Mouse (Mus musculus) ZHBTc4 (cell line): Measurements from ENCODE around the gene Ect2.

Experiments
- DNase-seq: peaks from one replicate; pipeline ENCODE4 v3.0.0-alpha.2; 2011; ENCODE audit warnings: low read depth, low spot score

Ect2 gene

GRCm38 (mm10) chr3:27153701-27154209, at the start of gene Ect2:
Gene Ect2, minus strand, starts transcription at chr3:27153878.
- peak; percentile 100 for DNase-seq

DNA sequence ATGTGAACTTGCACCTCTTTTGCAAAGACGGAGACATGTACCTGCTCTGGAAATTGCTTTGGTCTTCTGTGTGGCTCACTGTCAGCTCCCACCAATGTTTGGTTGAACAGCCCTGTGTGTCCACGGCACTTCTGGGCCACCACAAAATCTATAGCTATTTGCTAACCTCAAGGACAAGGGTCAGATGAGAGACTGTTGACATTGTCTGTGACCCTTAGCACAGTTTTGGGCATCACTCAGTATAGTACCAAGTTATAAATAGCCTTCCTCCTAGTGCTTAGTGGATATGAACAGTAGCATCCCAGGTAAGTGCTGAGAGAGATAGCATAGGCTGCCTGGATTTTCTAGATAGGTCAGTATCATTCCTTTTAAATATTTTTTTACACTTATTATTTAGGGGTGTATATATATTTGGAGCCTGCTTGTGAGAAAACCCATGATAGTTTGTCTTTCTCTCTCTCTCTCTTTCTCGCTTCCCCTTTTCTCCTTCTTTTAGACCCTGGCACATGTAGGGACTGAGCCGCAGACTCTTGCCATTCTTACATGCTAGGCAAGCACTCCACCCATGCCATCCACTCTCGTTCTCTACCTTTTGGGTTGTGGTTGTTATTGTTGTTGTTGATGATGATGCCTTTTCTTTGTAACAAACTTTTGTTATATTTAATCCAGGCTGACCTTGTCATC, 48.2 kb upstream of the Ect2 start:
- no peak for DNase-seq

GRCm38 (mm10) chr3:27199120-27199519, 45.4 kb upstream of the Ect2 start:
- no peak for DNase-seq

DNA sequence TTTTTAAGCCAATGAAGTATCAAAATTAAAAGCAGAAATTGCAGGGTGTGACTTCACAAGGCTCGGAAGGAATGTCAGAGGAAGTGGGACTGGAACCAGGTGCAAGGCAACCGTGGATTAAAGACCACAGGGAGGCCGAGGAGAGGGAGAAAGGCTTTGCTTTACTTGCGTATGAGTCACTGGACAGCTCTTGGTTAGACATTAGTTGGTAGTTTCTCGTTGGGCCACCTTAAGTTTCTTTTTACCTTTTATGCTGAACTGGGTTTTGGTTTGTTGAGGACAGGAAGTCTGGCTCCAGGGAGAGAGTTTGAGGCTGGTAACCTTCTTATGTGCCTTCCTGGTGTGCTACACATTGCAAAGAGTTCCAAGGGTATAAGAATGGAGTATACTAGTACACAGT, 44.1 kb upstream of the Ect2 start:
- no peak for DNase-seq

GRCm38 (mm10) chr3:27196529-27196928, 42.9 kb upstream of the Ect2 start:
- no peak for DNase-seq

DNA sequence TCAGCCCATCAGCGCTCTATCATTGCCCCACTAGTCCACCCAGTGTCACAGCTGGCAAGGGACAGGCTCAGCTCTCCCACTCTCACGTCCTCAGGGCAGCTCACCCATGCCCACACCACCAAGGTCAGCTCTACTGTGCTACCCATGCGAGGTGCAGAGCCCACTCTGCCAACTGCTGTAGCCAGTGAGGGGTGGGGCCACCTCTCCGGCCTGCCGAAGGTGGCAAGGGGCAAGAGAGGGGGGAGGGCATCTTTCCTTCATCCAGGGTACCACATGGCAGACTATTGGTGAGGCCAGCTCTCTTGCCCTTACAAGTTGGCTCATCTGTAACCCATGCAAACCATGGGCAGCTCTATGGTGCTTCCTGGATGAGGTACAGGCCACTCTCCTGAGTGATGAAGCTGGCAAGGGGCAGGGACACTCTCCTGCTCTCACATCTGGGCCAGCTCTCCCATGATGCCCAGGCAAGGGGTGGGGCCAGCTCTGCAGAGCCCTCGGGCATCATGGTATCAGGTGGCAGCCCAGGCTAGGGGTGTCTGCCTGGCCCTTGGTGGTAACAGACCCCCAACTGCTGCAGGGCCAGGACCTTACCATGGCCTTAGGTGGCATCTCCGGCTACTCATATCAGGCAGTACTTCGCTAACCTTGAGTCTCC, 42.0 kb upstream of the Ect2 start:
- DNase-seq: no peak

DNA sequence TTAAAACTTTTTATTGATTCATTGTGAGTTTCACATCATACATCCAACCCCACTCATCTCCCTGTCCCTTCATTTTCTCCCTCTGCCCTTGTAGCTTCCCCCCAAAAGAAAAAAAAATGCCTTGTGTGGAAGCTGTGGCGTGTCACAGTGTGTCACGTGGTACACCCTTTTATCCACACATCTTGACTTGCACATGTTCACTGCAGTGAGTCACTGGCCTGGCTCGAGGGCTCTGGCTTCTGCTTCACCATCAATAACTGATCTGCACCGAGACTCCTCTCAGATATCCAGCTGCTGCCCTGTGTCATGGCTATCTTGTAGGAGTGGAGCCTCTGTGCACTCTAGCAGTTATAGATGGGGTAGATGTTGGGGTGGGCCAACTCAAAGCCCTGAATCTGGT, 41.5 kb upstream of the Ect2 start:
- no peak for DNase-seq

GRCm38 (mm10) chr3:27193844-27194317, 40.2 kb upstream of the Ect2 start:
- no peak for DNase-seq

DNA sequence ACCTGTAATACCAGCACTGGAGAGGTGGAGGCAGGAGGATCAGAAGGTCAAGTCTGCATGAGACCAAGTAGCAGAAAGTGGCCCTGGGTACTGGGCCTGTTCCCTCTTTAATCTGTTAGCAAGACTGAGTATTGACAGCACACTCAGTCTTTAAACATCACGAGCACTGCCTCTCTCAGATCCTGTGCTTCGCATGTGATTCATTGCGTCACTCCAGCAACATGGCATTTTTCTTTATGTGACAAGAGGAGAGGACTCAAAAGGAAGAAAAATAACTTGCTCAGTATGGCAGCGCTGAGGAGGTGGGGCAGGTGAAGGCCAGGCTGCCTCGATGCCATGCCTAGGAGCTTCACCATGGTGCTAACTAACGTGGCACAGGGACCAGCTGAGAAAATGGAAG, 38.2 kb upstream of the Ect2 start:
- DNase-seq: no peak

DNA sequence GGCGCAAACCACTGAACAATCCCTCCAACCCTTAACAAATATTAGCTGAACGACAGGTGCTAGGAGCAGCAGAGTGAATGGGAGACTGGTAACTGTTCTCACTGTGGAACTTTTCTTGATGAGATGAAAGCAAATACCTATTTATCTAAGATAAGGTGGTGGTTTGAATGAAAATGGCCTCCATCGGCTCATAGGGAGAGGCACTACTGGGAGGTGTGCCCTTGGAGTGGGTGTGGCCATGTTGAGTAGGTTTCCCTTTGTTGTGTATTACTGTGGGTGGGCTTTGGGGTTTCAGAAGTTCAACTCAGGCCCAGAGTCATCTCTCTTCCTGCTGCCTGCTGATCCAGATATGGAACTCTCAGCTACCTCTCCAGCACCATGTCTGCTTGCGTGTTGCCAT, 37.2 kb upstream of the Ect2 start:
- peak; percentile 83 for DNase-seq

DNA sequence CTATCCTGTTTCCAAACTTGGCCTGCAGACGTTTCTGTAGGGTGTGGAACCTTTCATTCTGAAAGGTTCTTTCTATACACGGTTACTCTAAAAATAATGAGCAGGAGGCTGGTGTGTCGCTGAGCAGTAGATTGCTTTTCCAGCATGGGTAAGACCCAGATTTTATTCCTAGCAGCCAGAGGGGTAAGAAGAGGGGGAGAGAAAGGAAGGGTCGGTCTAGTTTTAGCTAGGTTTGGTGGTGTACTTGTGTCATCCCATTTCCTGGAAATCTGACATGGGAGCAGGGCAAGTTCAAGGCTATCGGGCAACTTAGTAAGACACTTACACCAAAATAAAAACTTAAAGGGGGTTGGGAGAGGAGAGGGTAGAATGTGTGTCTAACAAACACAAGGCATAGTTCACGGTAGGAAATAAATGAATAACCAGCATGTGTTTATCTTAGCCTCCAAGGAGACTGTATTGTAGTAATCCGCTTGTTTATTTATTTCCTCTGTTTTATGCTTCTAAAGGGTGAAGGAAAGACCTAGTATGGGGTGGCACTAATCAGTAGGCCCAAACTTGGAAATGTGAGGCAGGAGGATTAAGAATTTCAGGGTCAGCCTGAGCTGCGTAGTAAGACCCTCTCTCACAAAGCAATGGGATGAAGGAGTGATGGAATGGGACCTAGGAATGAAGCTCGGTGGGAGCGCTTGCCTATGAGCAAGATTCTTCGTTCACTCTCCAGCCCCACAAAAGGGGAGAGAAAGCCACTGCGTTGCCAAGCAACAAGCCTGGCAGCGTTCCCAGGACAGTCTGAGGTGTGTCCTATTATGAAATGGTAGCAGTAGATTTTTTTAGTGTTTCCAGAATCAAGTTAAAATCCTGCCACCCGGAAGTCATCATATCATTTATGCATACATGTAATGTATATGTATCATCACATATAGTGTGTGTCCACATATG, 35.9 kb upstream of the Ect2 start:
- peak; percentile 42 for DNase-seq

- DNase-seq: no peak
Observed at GRCm38 (mm10) chr3:27188386-27188785, 34.7 kb upstream of the Ect2 start.

- DNase-seq: peak; percentile 49
Observed at GRCm38 (mm10) chr3:27183601-27184175, 30.0 kb upstream of the Ect2 start.

GRCm38 (mm10) chr3:27182733-27183600, 29.3 kb upstream of the Ect2 start, which contains the start of gene Nceh1:
Gene Nceh1, plus strand, starts transcription at chr3:27182965.
- DNase-seq: peak; percentile 97

DNA sequence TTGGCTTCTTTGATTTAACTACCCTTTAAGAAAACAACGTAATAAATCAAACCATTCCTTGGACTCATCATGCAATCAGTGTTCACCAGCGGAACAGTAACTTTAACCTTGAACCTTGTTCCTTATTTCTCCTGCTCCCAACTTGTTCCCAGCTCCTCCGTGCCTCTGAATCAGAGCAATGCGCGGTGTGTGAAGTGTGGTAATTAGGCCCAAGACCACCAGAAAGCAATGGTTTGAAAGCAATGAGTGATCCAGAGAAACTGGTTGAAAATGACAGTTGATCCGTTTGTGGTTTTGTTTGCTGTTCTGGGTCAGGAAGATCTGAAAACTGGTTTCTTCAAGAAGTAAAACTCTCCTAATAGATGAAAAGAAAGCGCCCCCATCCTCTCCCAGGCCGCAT, 26.0 kb upstream of the Ect2 start:
- no peak for DNase-seq

GRCm38 (mm10) chr3:27170257-27170656, 16.6 kb upstream of the Ect2 start:
- no peak for DNase-seq

- no peak for DNase-seq
Observed at GRCm38 (mm10) chr3:27165481-27166065, 11.9 kb upstream of the Ect2 start.

- DNase-seq: no peak
Observed at GRCm38 (mm10) chr3:27162410-27162804, 8.7 kb upstream of the Ect2 start.

GRCm38 (mm10) chr3:27161645-27162409, 8.1 kb upstream of the Ect2 start:
- peak; percentile 36 for DNase-seq
